Mouse (Mus musculus) limb, embryonic 15.5 days (tissue): ENCODE measurements around the gene Nrip1. TPM values are rescaled to one million over a fixed set of nuclear protein-coding genes. Genes with fewer than 3 reads are reported as not detected.

Experiments
- ATAC-seq: fragments of 200-750 bp; cut with Nextera tagmentation; 2 replicates; pipeline ENCODE4 v1.8.0; 2017; ENCODE audit warnings: low read depth, moderate TSS enrichment; ENCODE audit not compliant: insufficient number of reproducible peaks, low FRiP score, low TSS enrichment
- H3K27ac ChIP-seq: fragments of 300-500 bp; sonication (generic); 2 replicates; pipeline ENCODE4 v1.5.1; 2015; ENCODE audit warnings: moderate library complexity, mild to moderate bottlenecking, inconsistent platforms
- H3K27me3 ChIP-seq: fragments of 300-500 bp; sonication (generic); 2 replicates; pipeline ENCODE4 v1.6.1; 2015; ENCODE audit warnings: inconsistent platforms
- H3K36me3 ChIP-seq: fragments of 300-500 bp; sonication (generic); 2 replicates; pipeline ENCODE4 v1.6.1; 2015; ENCODE audit warnings: inconsistent platforms
- H3K4me1 ChIP-seq: fragments of 300-500 bp; sonication (generic); 2 replicates; pipeline ENCODE4 v1.6.1; 2015; ENCODE audit warnings: inconsistent platforms
- H3K4me2 ChIP-seq: fragments of 300-500 bp; sonication (generic); 2 replicates; pipeline ENCODE4 v1.6.1; 2015; ENCODE audit warnings: mild to moderate bottlenecking, inconsistent platforms
- H3K4me3 ChIP-seq: fragments of 300-500 bp; sonication (generic); 2 replicates; pipeline ENCODE4 v1.5.1; 2015; ENCODE audit warnings: mild to moderate bottlenecking, inconsistent platforms
- H3K9ac ChIP-seq: fragments of 300-500 bp; sonication (generic); 2 replicates; pipeline ENCODE4 v1.6.1; 2015; ENCODE audit warnings: inconsistent platforms
- H3K9me3 ChIP-seq: fragments of 300-500 bp; sonication (generic); 2 replicates; pipeline ENCODE4 v1.6.1; 2016; ENCODE audit warnings: inconsistent platforms
- WGBS: fragments of 180-500 bp; shearing (Covaris S2); methylation state at CpG from one replicate; pipeline ENCODE4 v1.1.7; 2015; 5-methylcytosine and 5-hydroxymethylcytosine counted together
- polyA plus RNA-seq: library from polyadenylated mRNA; unstranded; fragments of >200 nt; fragmentation: Nextera tagmentation; extraction: Ambion mirVana; gene quantifications from 2 replicates; pipeline ENCODE4 v1.2.1, GENCODE M21; 2015

Nrip1 gene
- polyA plus RNA-seq, 1 experiment from 2014 or later: 36.4 TPM

DNA sequence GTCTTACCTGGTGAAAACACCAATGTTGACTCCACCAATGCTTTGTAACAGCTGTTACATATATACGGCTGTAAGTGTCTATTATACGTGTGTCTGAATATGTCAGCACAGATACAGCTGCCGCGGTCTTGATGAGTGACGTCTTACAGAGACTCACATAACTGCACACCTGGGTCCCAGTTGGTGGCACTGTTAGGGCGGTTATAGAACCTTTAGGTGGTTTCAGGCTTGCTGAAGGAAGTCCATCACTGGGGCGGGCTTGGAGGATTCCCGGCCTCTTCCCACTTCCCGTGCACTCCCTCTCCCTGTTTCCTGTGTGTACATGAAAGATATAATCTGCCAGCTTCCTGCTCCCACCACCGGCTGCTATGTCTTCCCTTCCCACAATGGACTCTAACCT lies 34.4 kb downstream of the Nrip1 start:
- H3K9ac ChIP-seq: no peak overlapping the region

DNA sequence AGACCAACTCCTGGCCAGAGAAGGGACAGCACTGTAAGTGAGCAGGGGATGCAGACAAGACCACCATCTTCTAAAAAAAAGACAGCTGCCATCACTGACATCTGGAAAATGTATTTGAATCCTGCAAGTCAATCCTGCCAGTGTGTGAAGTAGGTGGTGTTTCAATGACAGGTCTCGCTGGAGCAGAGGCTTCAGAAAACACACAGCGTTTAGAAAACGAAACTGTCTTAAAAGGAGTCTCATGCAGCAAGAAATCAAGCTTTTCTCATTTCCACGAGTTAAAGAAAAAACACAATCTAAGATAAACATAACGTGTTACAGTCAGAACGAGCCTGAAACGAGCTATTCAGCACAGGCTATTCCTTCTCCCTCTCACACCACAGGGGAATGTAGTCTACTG lies 36.3 kb downstream of the Nrip1 start:
- no peaks in the 10 kb centered on the region for H3K4me1 ChIP-seq
- no peak overlapping the region for H3K9ac ChIP-seq
- ATAC-seq: no peak
- H3K4me3 ChIP-seq: no peak overlapping the region
- 0 out of 2 replicates have a peak, but pooled peaks cover 3% of the 10 kb centered on the region for H3K36me3 ChIP-seq
- 87% methylated on average over 7 of the region's 7 CpGs for WGBS
- H3K4me2 ChIP-seq: no peak overlapping the region
- no peak overlapping the region for H3K27ac ChIP-seq
- no peaks in the 10 kb centered on the region for H3K27me3 ChIP-seq
- no peaks in the 10 kb centered on the region for H3K9me3 ChIP-seq

More for the DNA sequence above, 34.4 kb downstream of the Nrip1 start:
- no peak overlapping the region for H3K4me2 ChIP-seq
- no peaks in the 10 kb centered on the region for H3K9me3 ChIP-seq
- 77% methylated on average over 10 of the region's 10 CpGs for WGBS
- H3K27ac ChIP-seq: no peak overlapping the region
- H3K4me1 ChIP-seq: no peaks in the 10 kb centered on the region
- no peaks in the 10 kb centered on the region for H3K27me3 ChIP-seq
- H3K4me3 ChIP-seq: no peak overlapping the region
- no peak for ATAC-seq
- H3K36me3 ChIP-seq: peaks cover 11% of the 10 kb centered on the region; the same call in 1 of the 2 replicates

DNA sequence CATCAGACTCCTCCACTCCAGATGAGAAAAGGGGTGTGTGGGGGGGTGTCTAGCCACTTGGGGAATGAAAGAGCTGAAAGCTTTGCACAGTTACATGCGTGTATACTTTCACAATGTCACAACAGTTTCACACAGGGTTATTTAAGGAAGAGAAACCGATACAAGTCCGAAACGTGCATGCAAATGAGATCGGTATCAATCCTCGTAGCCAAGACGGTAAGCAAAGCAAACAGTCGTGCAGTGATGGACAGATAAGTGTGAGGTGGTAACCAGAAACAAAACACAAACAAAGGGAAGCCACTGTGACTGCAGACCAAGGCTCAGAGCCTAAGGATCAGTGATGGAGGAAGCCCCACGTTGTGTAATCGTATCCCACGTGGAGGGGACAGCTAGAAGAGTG lies 36.7 kb downstream of the Nrip1 start:
- 0 out of 2 replicates have a peak, but pooled peaks cover 3% of the 10 kb centered on the region for H3K36me3 ChIP-seq
- no peak overlapping the region for H3K9ac ChIP-seq
- H3K27ac ChIP-seq: no peak overlapping the region
- H3K4me1 ChIP-seq: no peaks in the 10 kb centered on the region
- no peak overlapping the region for H3K4me2 ChIP-seq
- WGBS: 94% methylated on average over 11 of the region's 11 CpGs
- H3K27me3 ChIP-seq: no peaks in the 10 kb centered on the region
- no peak for ATAC-seq
- H3K9me3 ChIP-seq: no peaks in the 10 kb centered on the region
- H3K4me3 ChIP-seq: no peak overlapping the region

DNA sequence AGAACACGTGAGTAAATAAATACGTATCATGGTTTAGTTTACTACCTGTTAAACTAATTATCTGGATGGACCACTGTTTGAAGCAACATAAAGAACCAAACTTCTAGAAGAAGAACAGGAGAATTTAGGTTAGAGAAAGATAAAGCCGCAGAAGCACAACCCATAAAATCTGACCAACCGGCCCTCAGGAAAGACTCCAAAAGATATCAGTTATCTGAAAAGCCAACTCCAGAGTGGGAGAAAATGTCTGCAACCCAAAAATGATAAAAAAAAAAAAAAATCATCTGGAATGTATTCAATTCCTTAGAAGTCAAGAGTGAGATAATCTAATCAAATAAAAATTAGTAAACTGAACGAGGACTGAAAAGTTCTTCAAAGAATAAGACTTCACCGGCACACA lies 37.7 kb downstream of the Nrip1 start:
- no peak for ATAC-seq
- whole genome bisulfite sequencing: 88% methylated on average over 6 of the region's 6 CpGs
- Histone ChIP-seq H3K9ac (no peak overlapping the region), H3K4me2 (no peak overlapping the region), H3K4me3 (no peak overlapping the region), H3K27me3 (no peaks in the 10 kb centered on the region), H3K9me3 (no peaks in the 10 kb centered on the region), H3K27ac (no peak overlapping the region), H3K36me3 (0 out of 2 replicates have a peak, but pooled peaks cover 3% of the 10 kb centered on the region), H3K4me1 (no peaks in the 10 kb centered on the region)

DNA sequence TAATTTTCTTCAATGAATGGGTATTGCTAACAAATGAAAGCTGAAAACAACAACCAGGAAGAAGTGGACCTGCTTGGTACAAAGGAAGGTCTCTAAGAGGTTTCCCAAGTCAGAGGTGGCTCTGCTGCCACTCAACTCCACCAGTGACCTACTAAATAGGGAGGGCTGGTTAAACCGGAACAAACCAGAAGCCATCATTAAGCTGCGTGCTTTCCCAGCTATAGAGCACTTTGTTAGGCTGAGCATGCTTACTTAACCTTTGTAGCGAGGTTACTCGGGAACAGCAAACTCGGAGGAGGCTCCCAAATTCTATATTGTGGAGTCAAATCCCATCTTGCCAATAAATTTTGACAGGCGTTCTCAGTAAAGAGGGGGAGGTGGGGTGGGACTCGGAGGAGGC lies 41.5 kb downstream of the Nrip1 start:
- Histone ChIP-seq H3K9ac (no peak overlapping the region), H3K4me1 (no peaks in the 10 kb centered on the region), H3K27me3 (no peaks in the 10 kb centered on the region), H3K9me3 (no peaks in the 10 kb centered on the region), H3K27ac (no peak overlapping the region), H3K36me3 (0 out of 2 replicates have a peak, but pooled peaks cover 1% of the 10 kb centered on the region), H3K4me3 (no peak overlapping the region), H3K4me2 (no peak overlapping the region)
- 45% methylated on average over 7 of the region's 7 CpGs for WGBS
- no peak for ATAC-seq

DNA sequence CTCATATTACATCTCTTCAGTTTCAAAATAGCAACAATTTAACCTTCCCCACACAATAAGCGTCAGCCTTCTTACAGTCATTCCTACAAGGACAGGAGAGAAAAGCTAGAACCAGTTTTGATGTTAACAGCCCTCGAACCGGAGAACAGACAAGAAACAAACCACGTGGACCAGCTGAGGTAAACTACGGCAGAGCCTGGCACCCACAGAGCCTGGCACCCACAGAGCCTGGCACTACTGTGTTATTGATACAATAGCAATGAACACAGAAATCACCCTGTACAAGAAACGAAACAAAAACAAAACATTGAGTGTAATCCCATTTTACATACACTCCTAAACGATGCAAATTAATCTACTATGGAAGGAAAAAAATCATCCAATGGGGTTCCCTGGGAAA lies 42.4 kb downstream of the Nrip1 start:
- Histone ChIP-seq H3K9me3 (no peaks in the 10 kb centered on the region), H3K4me2 (no peak overlapping the region), H3K27ac (no peak overlapping the region), H3K4me3 (no peak overlapping the region), H3K36me3 (no peaks in the 10 kb centered on the region), H3K9ac (no peak overlapping the region), H3K4me1 (no peaks in the 10 kb centered on the region), H3K27me3 (no peaks in the 10 kb centered on the region)
- WGBS: 90% methylated on average over 7 of the region's 7 CpGs
- ATAC-seq: no peak

DNA sequence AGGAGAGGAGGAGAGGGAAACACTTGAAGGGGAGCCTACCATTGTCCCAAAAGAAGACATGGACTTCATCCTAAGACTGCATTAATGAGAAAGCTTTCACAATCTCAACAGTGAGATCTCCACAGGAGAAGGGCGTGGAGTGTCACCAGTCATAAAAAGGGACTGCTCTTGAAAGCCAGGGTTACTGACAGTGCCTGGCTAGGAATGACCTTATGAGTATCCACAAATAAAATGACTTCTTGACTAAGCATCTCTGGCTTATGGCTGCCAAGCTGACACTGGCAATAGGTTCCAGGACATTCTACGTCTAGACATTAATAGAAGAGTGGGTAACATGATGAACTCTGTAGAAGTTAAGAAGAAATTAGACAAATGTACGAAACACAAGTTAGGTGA lies 48.3 kb downstream of the Nrip1 start:
- Histone ChIP-seq H3K27ac (no peak overlapping the region), H3K36me3 (no peaks in the 10 kb centered on the region), H3K4me3 (no peak overlapping the region), H3K4me1 (peaks cover 10% of the 10 kb centered on the region; the same call in 1 of the 2 replicates), H3K9me3 (no peaks in the 10 kb centered on the region), H3K4me2 (no peak overlapping the region), H3K9ac (no peak overlapping the region), H3K27me3 (no peaks in the 10 kb centered on the region)
- ATAC-seq: no peak
- WGBS: 90% methylated on average over 3 of the region's 3 CpGs

DNA sequence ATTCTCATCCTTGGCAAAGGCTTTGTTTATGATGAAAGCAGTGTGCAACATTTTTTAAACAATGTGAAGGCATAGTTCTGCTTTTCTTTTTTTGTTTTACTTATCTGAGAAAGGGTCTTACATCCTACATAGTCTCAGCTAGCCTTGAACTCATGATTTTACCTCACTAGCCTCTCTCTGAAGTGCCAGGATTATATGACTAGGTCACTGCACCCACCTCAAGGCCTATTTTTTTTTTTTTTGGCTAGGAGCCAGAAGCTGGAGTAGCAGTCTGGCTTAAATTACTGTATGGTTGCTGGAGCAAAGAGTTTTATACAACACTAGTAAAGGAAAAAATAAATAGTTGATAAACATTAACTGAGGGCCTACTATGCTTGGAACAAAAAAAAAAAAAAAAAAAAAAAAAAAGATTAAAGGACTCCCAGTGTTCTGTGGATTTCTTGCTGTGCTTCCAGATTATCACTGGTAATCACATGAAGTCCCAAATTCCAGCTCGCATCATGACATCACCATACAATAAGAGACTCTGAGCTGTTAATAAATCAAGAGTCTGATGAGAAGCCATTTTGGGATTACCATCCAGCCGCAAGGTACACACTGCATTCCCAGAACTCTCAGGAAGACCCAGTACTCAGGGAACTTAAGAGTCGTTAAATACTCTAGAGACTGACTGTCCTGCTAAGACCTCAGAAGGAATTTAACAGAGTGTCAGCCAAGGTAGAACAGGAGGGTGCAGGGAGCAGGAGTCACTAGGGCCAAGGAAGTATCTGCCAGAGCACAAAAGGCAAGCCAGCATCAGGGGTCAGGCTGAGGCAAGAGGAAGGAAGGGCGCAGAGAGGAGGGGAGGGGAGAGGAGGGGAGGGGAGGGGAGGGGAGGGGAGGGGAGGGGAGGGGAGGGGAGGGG lies 49.0 kb downstream of the Nrip1 start:
- peaks cover 10% of the 10 kb centered on the region; the same call in 1 of the 2 replicates for H3K4me1 ChIP-seq
- no peaks in the 10 kb centered on the region for H3K9me3 ChIP-seq
- no peaks in the 10 kb centered on the region for H3K36me3 ChIP-seq
- no peak overlapping the region for H3K9ac ChIP-seq
- WGBS: 80% methylated on average over 3 of the region's 4 CpGs
- H3K4me2 ChIP-seq: no peak overlapping the region
- H3K27me3 ChIP-seq: no peaks in the 10 kb centered on the region
- no peak overlapping the region for H3K27ac ChIP-seq
- no peak overlapping the region for H3K4me3 ChIP-seq
- ATAC-seq: no peak

DNA sequence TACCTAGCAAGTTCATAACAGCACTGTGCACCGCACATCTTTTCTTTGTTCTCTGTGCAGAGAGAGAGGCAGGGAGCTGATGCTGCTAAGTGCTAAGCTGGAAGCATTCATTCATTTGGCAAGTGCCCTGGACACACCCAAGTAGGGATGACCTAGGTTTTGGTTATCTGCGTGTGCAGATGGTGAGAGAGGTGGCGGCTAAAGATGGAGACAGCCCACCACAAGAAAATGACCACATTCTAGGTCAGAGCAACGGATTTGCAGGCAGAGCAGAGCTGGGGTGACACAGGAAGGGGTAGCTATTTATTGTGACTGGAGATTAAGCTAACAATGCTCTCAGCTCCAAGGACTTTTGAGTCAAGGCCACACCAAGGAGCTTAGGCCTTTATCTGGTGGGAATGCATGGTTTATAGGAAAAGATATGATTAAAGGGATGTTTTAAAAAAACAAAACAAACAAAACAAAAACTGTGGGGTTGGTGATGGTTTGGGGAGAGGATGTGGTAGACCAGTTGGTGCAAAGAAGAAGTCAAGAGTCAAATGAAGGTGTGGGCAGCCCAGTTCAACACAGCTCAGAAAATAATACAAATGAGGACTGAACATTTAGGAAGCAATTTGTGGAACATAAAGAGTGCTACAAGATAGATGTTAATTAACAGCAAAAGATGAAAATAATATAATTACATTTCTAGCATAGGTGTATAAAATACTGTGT lies 49.9 kb downstream of the Nrip1 start:
- no peak overlapping the region for H3K9ac ChIP-seq
- H3K27ac ChIP-seq: no peak overlapping the region
- no peak overlapping the region for H3K4me2 ChIP-seq
- H3K36me3 ChIP-seq: no peaks in the 10 kb centered on the region
- H3K9me3 ChIP-seq: no peaks in the 10 kb centered on the region
- ATAC-seq: no peak
- H3K4me1 ChIP-seq: peaks cover 10% of the 10 kb centered on the region; the same call in 1 of the 2 replicates
- no peak overlapping the region for H3K4me3 ChIP-seq
- no peaks in the 10 kb centered on the region for H3K27me3 ChIP-seq
- WGBS: 84% methylated on average over 4 of the region's 4 CpGs

DNA sequence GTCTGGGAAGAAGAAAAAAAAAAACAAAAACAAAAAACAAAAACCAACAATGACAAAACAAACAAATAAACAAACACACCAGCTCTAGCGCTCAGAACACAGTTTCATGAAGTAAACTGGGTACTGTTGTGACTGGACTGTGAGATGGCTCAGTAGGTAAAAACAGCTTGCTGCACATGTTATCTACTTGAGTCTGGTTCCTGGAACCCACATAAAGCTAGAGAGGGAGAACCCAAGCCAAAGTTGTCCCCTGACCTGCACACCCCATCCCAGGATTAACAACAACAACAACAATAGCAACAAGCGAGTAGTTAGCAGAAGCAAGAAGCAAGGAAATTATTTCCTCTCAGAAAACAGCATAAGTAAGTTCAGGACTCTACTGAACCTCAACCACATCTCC lies 50.5 kb downstream of the Nrip1 start:
- peaks cover 10% of the 10 kb centered on the region; the same call in 1 of the 2 replicates for H3K4me1 ChIP-seq
- 92% methylated on average over 2 of the region's 2 CpGs for WGBS
- no peak for ATAC-seq
- H3K27ac ChIP-seq: no peak overlapping the region
- no peak overlapping the region for H3K9ac ChIP-seq
- H3K4me2 ChIP-seq: no peak overlapping the region
- H3K36me3 ChIP-seq: no peaks in the 10 kb centered on the region
- H3K9me3 ChIP-seq: no peaks in the 10 kb centered on the region
- no peak overlapping the region for H3K4me3 ChIP-seq
- no peaks in the 10 kb centered on the region for H3K27me3 ChIP-seq

DNA sequence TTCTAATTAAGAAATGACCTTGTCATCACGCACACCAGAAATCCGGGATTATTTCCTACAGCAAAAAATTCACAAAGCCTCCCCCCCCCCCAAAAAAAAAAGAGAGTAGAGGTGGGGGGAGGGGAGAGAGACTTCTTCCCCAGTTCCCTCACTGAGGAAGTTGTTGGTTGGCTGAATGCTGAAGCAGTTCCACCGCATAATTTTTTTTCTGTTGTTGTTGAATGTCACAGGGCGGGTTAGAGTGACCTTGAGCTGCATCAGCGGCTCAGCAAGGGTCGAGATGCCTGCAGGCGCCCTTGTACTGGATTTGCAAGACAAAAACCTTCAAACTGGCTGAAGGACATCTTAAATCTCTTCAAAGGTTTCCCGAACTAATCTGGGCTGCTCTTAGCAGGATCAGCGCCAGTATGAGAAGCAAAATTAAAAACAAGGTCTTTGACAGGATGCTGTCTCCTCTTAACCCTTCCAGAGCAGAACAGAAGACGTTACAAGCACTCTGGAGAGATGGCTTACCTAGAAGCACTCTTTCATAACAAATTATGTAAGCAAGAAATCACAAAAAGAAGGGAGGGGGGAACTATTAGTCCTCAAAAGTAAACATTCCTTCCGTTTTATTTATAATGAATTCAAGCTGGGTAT lies 52.0 kb downstream of the Nrip1 start:
- no peaks in the 10 kb centered on the region for H3K27me3 ChIP-seq
- ATAC-seq: no peak
- peaks cover 10% of the 10 kb centered on the region; the same call in 1 of the 2 replicates for H3K4me1 ChIP-seq
- WGBS: 18% methylated on average over 11 of the region's 11 CpGs
- no peak overlapping the region for H3K9ac ChIP-seq
- no peaks in the 10 kb centered on the region for H3K36me3 ChIP-seq
- H3K4me2 ChIP-seq: no peak overlapping the region
- no peak overlapping the region for H3K27ac ChIP-seq
- no peak overlapping the region for H3K4me3 ChIP-seq
- no peaks in the 10 kb centered on the region for H3K9me3 ChIP-seq

DNA sequence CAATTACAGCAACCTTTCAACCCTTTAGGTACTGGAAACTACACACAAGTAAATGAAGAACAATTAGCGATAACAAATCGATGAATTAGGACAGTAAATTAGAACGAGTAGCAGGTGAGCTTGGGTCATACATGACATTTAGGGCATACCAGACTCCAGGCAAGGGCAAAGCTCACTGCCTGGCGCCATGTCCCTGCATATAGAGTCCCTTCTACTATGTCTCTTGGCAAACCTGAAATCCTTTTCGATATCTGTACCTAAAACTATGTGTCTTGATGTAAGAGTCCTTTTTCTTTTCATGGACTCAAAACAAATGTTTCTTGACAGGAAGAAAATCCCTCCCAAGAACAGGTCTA lies 53.5 kb downstream of the Nrip1 start:
- no peak overlapping the region for H3K4me3 ChIP-seq
- H3K4me2 ChIP-seq: no peak overlapping the region
- no peaks in the 10 kb centered on the region for H3K27me3 ChIP-seq
- 48% methylated on average over 5 of the region's 5 CpGs for WGBS
- H3K36me3 ChIP-seq: no peaks in the 10 kb centered on the region
- no peak overlapping the region for H3K27ac ChIP-seq
- H3K9ac ChIP-seq: no peak overlapping the region
- ATAC-seq: no peak
- no peaks in the 10 kb centered on the region for H3K9me3 ChIP-seq
- H3K4me1 ChIP-seq: peaks cover 10% of the 10 kb centered on the region; the same call in 1 of the 2 replicates
